Mouse (Mus musculus) stomach, postnatal 0 days (tissue): Measurements from ENCODE around the gene Fxn. TPM values are rescaled to one million over a fixed set of nuclear protein-coding genes. Genes with fewer than 3 reads are reported as not detected.

Experiments used
- ATAC-seq: fragments of 200-750 bp; cut with Nextera tagmentation; 2 replicates; pipeline ENCODE4 v1.8.0; 2017; ENCODE audit not compliant: low FRiP score, low TSS enrichment
- DNase-seq: peaks from one replicate; pipeline ENCODE4 v3.0.0-alpha.2; 2016; ENCODE audit warnings: low spot score
- H3K27ac ChIP-seq: fragments of 300-500 bp; sonication (generic); replicated peaks from 2 replicates; pipeline ENCODE4 v1.5.1; 2014; ENCODE audit warnings: mild to moderate bottlenecking, control low read depth
- H3K27me3 ChIP-seq: fragments of 300-500 bp; sonication (generic); 2 replicates; pipeline ENCODE4 v1.6.1; 2014; ENCODE audit warnings: low read length; ENCODE audit not compliant: control insufficient read depth, insufficient read depth
- H3K36me3 ChIP-seq: fragments of 300-500 bp; sonication (generic); 2 replicates; pipeline ENCODE4 v1.6.1; 2014; ENCODE audit warnings: low read length, mixed read lengths; ENCODE audit not compliant: control insufficient read depth, insufficient read depth
- H3K4me1 ChIP-seq: fragments of 300-500 bp; sonication (generic); replicated peaks from 2 replicates; pipeline ENCODE4 v1.6.1; 2014; ENCODE audit warnings: antibody characterized with exemption; ENCODE audit not compliant: control insufficient read depth, insufficient read depth
- H3K4me2 ChIP-seq: fragments of 300-500 bp; sonication (generic); replicated peaks from 2 replicates; pipeline ENCODE4 v1.6.1; 2014; ENCODE audit warnings: low read depth, mild to moderate bottlenecking, control low read depth, moderate library complexity
- H3K4me3 ChIP-seq: fragments of 300-500 bp; sonication (generic); 2 replicates; pipeline ENCODE4 v1.5.1; 2014; ENCODE audit warnings: low read depth, low read length, control low read depth
- H3K9ac ChIP-seq: fragments of 300-500 bp; sonication (generic); 2 replicates; pipeline ENCODE4 v1.6.1; 2014; ENCODE audit warnings: mild to moderate bottlenecking, low read length, control low read depth, mixed read lengths
- H3K9me3 ChIP-seq: fragments of 300-500 bp; sonication (generic); 2 replicates; pipeline ENCODE4 v1.6.1; 2016; ENCODE audit warnings: low read length; ENCODE audit not compliant: control insufficient read depth
- CTCF ChIP-seq: IDR thresholded peaks from 2 replicates; pipeline ENCODE4 v1.5.1; 2016; ENCODE audit warnings: antibody characterized with exemption, low read depth, mild to moderate bottlenecking, moderate library complexity
- EP300 ChIP-seq: optimal IDR thresholded peaks from 2 replicates; pipeline ENCODE3; 2016; ENCODE audit warnings: antibody characterized with exemption
- WGBS: fragments of 180-500 bp; shearing (Covaris S2); extraction: QIAGEN DNeasy Blood & Tissue Kit; methylation state at CpG from one replicate; pipeline ENCODE4 v1.1.7; 2014; 5-methylcytosine and 5-hydroxymethylcytosine counted together
- polyA plus RNA-seq: library from polyadenylated mRNA; unstranded; fragments of >200 nt; fragmentation: Nextera tagmentation; extraction: Ambion mirVana; gene quantifications from 2 replicates; pipeline ENCODE4 v1.2.1, GENCODE M21; 2015

Gene Fxn
- 26.0 and 27.8 TPM in 2 replicates for polyA plus RNA-seq

DNA sequence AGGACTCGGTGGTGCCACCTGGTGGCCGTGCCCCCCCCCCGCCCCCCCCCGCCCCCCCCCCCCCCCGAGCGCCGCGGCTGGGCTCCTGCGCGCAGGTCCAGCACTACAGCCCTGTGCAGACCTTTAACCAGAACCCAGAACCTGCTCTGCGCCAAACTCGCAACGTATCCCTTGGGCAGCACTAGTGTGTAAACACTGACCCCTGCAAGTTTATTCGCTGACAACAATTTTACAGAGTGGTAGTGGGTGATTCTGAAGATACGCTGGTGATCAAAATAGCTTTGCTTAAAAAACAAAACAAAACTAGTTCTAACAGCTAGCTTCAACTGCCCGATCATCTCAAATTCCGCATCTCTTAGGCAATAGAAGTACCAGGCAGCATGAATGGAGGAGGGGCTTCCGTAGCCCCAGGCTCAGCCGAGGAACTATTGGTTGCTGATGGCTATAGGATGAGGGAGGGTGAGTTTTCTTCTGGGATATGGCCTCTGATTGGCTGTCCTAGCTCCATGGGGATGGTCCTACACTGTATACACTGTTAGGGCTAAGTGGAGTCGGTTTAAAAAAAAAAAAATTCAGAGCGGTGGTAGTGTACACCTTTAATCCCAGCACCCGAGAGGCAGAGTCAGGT, at the start of gene Fxn:
Gene Fxn (minus strand): TSS at position 5 of the 628 bp plus-strand sequence.
- peak; percentile 43 for DNase-seq
- 0% methylated on average over 12 of the region's 22 CpGs for WGBS
- peak; percentile 74 for ATAC-seq

DNA sequence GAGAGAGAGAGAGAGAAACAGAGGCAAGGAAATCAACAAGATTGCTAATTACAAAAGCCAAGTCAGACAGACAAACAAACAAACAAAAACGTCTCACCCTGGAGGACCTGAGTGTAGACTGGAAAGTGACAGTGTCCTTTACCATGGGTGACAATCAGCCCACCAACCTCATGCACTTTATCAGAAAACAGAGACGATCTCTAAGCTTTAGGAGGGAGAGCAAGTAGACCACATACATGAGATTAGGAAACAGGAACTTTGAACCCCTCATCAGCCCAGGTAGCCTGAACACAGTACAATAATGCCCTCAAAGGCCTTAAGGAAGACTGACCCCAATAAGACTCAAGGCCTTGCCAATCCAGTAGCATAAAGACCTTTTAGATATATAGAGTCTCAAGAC, 47.5 kb upstream of the Fxn start:
- Histone ChIP-seq H3K36me3 (no peaks in the 10 kb centered on the region), H3K27ac (no peak overlapping the region), H3K4me2 (no peak overlapping the region), H3K27me3 (no peaks in the 10 kb centered on the region), H3K4me3 (no peak overlapping the region), H3K9me3 (no peaks in the 10 kb centered on the region), H3K4me1 (peaks cover under 1% of the 10 kb centered on the region; the same call in 1 of the 2 replicates), H3K9ac (no peak overlapping the region)
- ATAC-seq (no peak), DNase-seq (no peak)
- TF ChIP-seq EP300: no peak
- no peak for TF ChIP-seq CTCF
- whole genome bisulfite sequencing: 55% methylated on average over 2 of the region's 2 CpGs

More for the DNA sequence above, at the start of gene Fxn:
- Histone ChIP-seq H3K27ac (peak within 1 kb of the TSS; percentile 88), H3K4me2 (peak within 1 kb of the TSS; percentile 90), H3K4me1 (no peaks in the 10 kb centered on the region), H3K9me3 (no peaks in the 10 kb centered on the region), H3K36me3 (no peaks in the 10 kb centered on the region), H3K9ac (peak within 1 kb of the TSS; percentile 78), H3K27me3 (no peaks in the 10 kb centered on the region), H3K4me3 (peak within 1 kb of the TSS; percentile 68)
- TF ChIP-seq CTCF: no peak
- no peak for TF ChIP-seq EP300

DNA sequence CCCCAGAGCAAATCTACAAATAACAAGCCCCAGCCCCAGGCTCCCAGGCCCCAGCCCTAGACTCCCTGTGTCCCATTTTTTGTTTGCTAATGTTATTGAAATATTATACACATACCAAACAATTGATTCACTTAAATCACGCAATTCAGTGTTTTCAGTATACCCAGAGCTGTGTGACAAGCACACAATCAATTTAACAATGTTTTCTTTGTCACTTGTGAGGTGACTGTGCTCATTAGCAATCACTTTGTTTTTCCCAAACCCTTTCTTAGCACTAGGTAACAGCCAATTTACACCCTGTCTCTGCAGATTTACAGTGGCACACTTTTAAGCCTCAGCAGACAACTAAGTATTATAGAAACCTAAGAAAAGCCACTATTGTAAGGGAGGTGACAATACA, 46.6 kb upstream of the Fxn start:
- 36% methylated on average over 1 of the region's 1 CpGs for WGBS
- no peak for DNase-seq
- no peaks in the 10 kb centered on the region for H3K27me3 ChIP-seq

DNA sequence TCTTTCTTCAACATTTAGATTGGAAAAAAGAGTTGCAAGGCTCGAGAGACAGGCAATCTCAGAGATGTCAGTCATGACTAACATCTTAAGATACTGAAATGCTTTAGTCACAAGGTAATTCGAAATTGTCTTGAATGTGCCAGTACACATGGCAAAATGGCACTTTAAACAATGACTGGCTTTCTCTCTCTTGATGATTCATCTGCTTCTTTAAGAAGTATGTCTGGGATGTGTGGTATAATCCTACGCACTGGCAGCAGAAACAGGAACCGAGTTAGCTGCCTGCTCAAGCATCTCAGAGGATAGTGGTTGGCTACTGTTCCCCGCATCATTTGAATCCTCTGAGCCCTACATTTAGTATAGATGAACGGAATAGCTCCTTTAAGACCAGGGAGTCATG, 45.3 kb upstream of the Fxn start:
- H3K4me3 ChIP-seq: no peak overlapping the region
- no peak overlapping the region for H3K9ac ChIP-seq
- no peak for ATAC-seq
- H3K36me3 ChIP-seq: no peaks in the 10 kb centered on the region
- H3K27me3 ChIP-seq: no peaks in the 10 kb centered on the region
- H3K4me1 ChIP-seq: no peaks in the 10 kb centered on the region
- no peak for DNase-seq
- no peaks in the 10 kb centered on the region for H3K9me3 ChIP-seq
- TF ChIP-seq CTCF: no peak
- WGBS: 68% methylated on average over 6 of the region's 6 CpGs
- H3K27ac ChIP-seq: no peak overlapping the region
- H3K4me2 ChIP-seq: no peak overlapping the region

More for the DNA sequence above, 46.6 kb upstream of the Fxn start:
- Histone ChIP-seq H3K4me3 (no peak overlapping the region), H3K4me1 (no peaks in the 10 kb centered on the region), H3K36me3 (no peaks in the 10 kb centered on the region), H3K9ac (no peak overlapping the region), H3K9me3 (no peaks in the 10 kb centered on the region), H3K27ac (no peak overlapping the region), H3K4me2 (no peak overlapping the region)
- ATAC-seq: no peak
- no peak for TF ChIP-seq EP300

DNA sequence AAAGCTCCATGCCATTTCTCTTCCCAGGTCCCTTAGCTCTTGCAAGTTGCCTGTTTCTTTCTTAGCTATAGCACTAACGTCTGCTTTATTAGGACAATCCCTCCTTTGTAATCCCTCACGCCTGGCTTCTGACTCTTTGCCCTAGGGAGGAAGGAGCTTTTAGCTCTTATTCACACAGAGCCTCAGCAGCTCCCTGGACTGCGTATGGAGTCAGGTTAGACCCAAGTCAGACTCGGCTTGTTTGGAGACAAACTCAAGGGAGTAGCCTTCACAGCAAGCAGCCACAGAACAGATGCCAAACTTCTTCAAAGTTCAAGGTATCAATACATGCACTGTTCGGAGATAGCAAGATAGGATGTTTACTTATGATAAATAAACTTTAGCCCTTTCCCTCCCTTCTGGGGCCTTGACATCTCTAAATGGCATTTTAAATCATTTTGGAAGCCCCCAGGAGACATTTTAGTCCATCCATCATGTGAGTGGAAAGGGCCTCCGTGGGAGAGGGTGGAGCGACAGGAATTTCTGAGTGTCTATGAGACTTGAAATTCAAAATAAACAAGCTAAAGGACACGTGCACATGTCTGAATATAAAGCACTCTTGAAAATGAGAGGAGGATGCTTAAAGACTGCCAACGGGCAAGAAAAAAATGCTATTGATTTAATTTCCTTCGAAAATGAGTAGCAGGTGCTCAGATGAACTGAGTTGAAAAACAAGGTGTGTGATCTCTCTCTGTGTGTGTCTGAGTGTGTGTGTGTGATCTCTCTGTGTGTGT, 43.6 kb upstream of the Fxn start:
- Histone ChIP-seq H3K4me2 (no peak overlapping the region), H3K27me3 (no peaks in the 10 kb centered on the region), H3K4me1 (no peaks in the 10 kb centered on the region), H3K27ac (no peak overlapping the region), H3K36me3 (no peaks in the 10 kb centered on the region), H3K4me3 (no peak overlapping the region), H3K9ac (no peak overlapping the region), H3K9me3 (no peaks in the 10 kb centered on the region)
- 18% methylated on average over 10 of the region's 10 CpGs for WGBS
- DNase-seq (no peak), ATAC-seq (no peak)
- TF ChIP-seq CTCF (no peak), EP300 (no peak)

DNA sequence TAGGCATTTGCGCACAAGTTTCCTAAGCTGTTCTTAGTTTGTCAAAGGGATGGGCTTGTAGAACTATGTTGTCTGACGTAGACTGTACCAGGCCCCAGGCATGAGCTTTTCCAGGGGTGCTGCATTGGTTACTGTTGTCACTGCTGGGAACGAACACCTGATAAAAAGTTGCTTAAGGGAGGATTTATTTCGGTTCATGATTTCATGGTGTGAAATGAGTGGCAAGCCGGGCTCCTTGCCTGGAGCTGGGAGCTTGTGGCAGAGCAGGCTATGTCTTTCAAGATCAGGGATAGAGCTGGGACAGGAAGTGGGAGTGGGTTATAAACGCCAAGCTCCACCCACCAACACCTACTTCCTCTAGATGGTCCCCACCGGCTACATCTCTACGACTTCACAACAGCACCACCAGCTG, 41.5 kb upstream of the Fxn start:
- ATAC-seq (no peak), DNase-seq (no peak)
- Histone ChIP-seq H3K36me3 (no peaks in the 10 kb centered on the region), H3K27me3 (no peaks in the 10 kb centered on the region), H3K9me3 (no peaks in the 10 kb centered on the region), H3K4me1 (no peaks in the 10 kb centered on the region), H3K9ac (no peak overlapping the region), H3K4me3 (no peak overlapping the region), H3K27ac (no peak overlapping the region), H3K4me2 (no peak overlapping the region)
- TF ChIP-seq CTCF: no peak
- TF ChIP-seq EP300: no peak
- 88% methylated on average over 8 of the region's 8 CpGs for WGBS
